Mouse (Mus musculus) layer of hippocampus, adult 8-10 months (tissue): Measurements from ENCODE around the gene Cers2. TPM values are rescaled to one million over a fixed set of nuclear protein-coding genes. Genes with fewer than 3 reads are reported as not detected.

Experiments used
- DNase-seq, 2 experiments: peaks; one replicate each; pipeline ENCODE4 v3.0.0; 2022; ENCODE audit warnings: low spot score in 2 of 2
- total RNA-seq, 4 experiments: library from RNA; stranded (reverse); gene quantifications; 2 replicates each; pipeline ENCODE4 v1.2.4; 2022

Gene Cers2
- 10 to 100 TPM; 49.1 to 65.7 (median 61.2) TPM for total RNA-seq

- DNase-seq = no peak
Measured at GRCm38 (mm10) chr3:95314486-95315093, at the start of gene Cers2. TSS of gene Cers2 (plus strand) at chr3:95314791.

GRCm38 (mm10) chr3:95266052-95266451, 48.5 kb upstream of the Cers2 start:
- no peak for DNase-seq

- DNase-seq = no peak
Measured at GRCm38 (mm10) chr3:95267855-95268254, 46.7 kb upstream of the Cers2 start.

- peak in 1 of 2 experiments; percentile 16 for DNase-seq
Measured at GRCm38 (mm10) chr3:95269789-95270188, 44.8 kb upstream of the Cers2 start.

- DNase-seq = no peak
Measured at GRCm38 (mm10) chr3:95270766-95271364, 43.7 kb upstream of the Cers2 start.

GRCm38 (mm10) chr3:95273471-95273870, 41.1 kb upstream of the Cers2 start:
- DNase-seq = no peak

- DNase-seq = no peak
Measured at GRCm38 (mm10) chr3:95274453-95274852, 40.1 kb upstream of the Cers2 start.

GRCm38 (mm10) chr3:95275161-95275560, 39.4 kb upstream of the Cers2 start:
- no peak for DNase-seq

- DNase-seq = no peak
Measured at GRCm38 (mm10) chr3:95276428-95276934, 38.1 kb upstream of the Cers2 start.

GRCm38 (mm10) chr3:95277149-95277551, 37.4 kb upstream of the Cers2 start:
- no peak for DNase-seq

- DNase-seq = no peak
Measured at GRCm38 (mm10) chr3:95280747-95281146, 33.8 kb upstream of the Cers2 start.

- DNase-seq = peak; percentile 98
Measured at GRCm38 (mm10) chr3:95281216-95282126, 33.1 kb upstream of the Cers2 start, which contains the start of the genes Mindy1 and Prune1. TSS of gene Mindy1 (plus strand) at chr3:95281345. TSS of gene Prune1 (minus strand) at chr3:95282076.

- peak in 1 of 2 experiments; percentile 19 for DNase-seq
Measured at GRCm38 (mm10) chr3:95282381-95282864, 32.2 kb upstream of the Cers2 start.

- DNase-seq = peak; percentile 66 to 67
Measured at GRCm38 (mm10) chr3:95282865-95283588, 31.6 kb upstream of the Cers2 start.

- DNase-seq = no peak
Measured at GRCm38 (mm10) chr3:95283589-95283941, 31.0 kb upstream of the Cers2 start.

- no peak for DNase-seq
Measured at GRCm38 (mm10) chr3:95284062-95284461, 30.5 kb upstream of the Cers2 start.

- DNase-seq = no peak
Measured at GRCm38 (mm10) chr3:95284501-95285281, 29.9 kb upstream of the Cers2 start.

GRCm38 (mm10) chr3:95285390-95285789, 29.2 kb upstream of the Cers2 start:
- DNase-seq = no peak

GRCm38 (mm10) chr3:95286011-95286410, 28.6 kb upstream of the Cers2 start:
- no peak for DNase-seq

GRCm38 (mm10) chr3:95286510-95286909, 28.1 kb upstream of the Cers2 start:
- no peak for DNase-seq
